Mouse (Mus musculus) C2C12 (cell line): ENCODE results near the gene Rcc1l. TPM values are rescaled to one million over a fixed set of nuclear protein-coding genes. Genes with fewer than 3 reads are reported as not detected.

Experiments
- H3K27me3 ChIP-seq: one replicate; pipeline ENCODE4 v1.6.1; 2011; ENCODE audit not compliant: control insufficient read depth, insufficient read depth, insufficient read length
- H3K36me3 ChIP-seq: one replicate; pipeline ENCODE4 v1.6.1; 2011; ENCODE audit not compliant: control insufficient read depth, insufficient read depth
- H3K4me3 ChIP-seq: one replicate; pipeline ENCODE4 v1.5.1; 2011; ENCODE audit warnings: mild to moderate bottlenecking, control low read depth; ENCODE audit not compliant: poor library complexity, insufficient read depth, severe bottlenecking
- H3K79me2 ChIP-seq: one replicate; pipeline ENCODE4 v1.6.1; 2011; ENCODE audit not compliant: control insufficient read depth, insufficient read depth
- H3K79me3 ChIP-seq: one replicate; pipeline ENCODE4 v1.6.1; 2011; ENCODE audit warnings: low read depth, control low read depth
- H3ac ChIP-seq: one replicate; pipeline ENCODE3; 2011; ENCODE audit warnings: low read depth; ENCODE audit not compliant: control insufficient read depth, insufficient read length
- CEBPB ChIP-seq: IDR thresholded peaks from one replicate; pipeline ENCODE4 v1.6.1; 2011; ENCODE audit warnings: low read depth, mild to moderate bottlenecking, control low read depth, moderate library complexity
- CTCF ChIP-seq: IDR thresholded peaks from one replicate; pipeline ENCODE4 v1.5.1; 2011; ENCODE audit not compliant: control insufficient read depth, insufficient read depth, insufficient read length
- FOSL1 ChIP-seq: IDR thresholded peaks from one replicate; pipeline ENCODE4 v1.8.0; 2011; ENCODE audit warnings: mild to moderate bottlenecking, low read length; ENCODE audit not compliant: poor library complexity, insufficient read depth, severe bottlenecking
- MAX ChIP-seq: IDR thresholded peaks from one replicate; pipeline ENCODE4 v1.6.1; 2011; ENCODE audit warnings: mild to moderate bottlenecking, control low read depth
- MYOD1 ChIP-seq: IDR thresholded peaks from one replicate; pipeline ENCODE4 v1.6.1; 2011; ENCODE audit warnings: low read depth; ENCODE audit not compliant: control insufficient read depth, insufficient read length
- MYOG ChIP-seq: IDR thresholded peaks from one replicate; pipeline ENCODE4 v1.6.1; 2011; ENCODE audit not compliant: control insufficient read depth, insufficient read length; ENCODE audit errors: extremely low read depth
- USF1 ChIP-seq: IDR thresholded peaks from one replicate; pipeline ENCODE4 v1.6.1; 2011; ENCODE audit warnings: low read depth, mild to moderate bottlenecking, control low read depth, moderate library complexity
- polyA plus RNA-seq: library from polyadenylated mRNA; unstranded; fragments of >200 nt; fragmentation: generic; extraction: Trizol; gene quantifications from one replicate; pipeline ENCODE4 v1.2.1, GENCODE M21; 2012; ENCODE audit warnings: missing spikeins

The Rcc1l gene
- polyA plus RNA-seq, 1 experiment: 28.8 TPM

- H3K79me3 ChIP-seq: no peaks in the 10 kb centered on the region
- H3ac ChIP-seq: no peak overlapping the region
- peaks cover 34% of the 10 kb centered on the region for H3K36me3 ChIP-seq
- no peaks in the 10 kb centered on the region for H3K27me3 ChIP-seq
- H3K4me3 ChIP-seq: no peak overlapping the region
- TF ChIP-seq USF1 (no peak), FOSL1 (no peak), CEBPB (no peak), MYOG (no peak), MAX (no peak), CTCF (no peak), MYOD1 (no peak)
- no peaks in the 10 kb centered on the region for H3K79me2 ChIP-seq
Measured at GRCm38 (mm10) chr5:134147194-134147753, 29.3 kb downstream of the Rcc1l start.

- peaks cover 22% of the 10 kb centered on the region for H3K36me3 ChIP-seq
- TF ChIP-seq CTCF (no peak), USF1 (no peak), MYOG (no peak), MYOD1 (no peak), FOSL1 (no peak), CEBPB (no peak), MAX (no peak)
- H3K79me3 ChIP-seq: no peaks in the 10 kb centered on the region
- no peak overlapping the region for H3ac ChIP-seq
- H3K4me3 ChIP-seq: no peak overlapping the region
- no peaks in the 10 kb centered on the region for H3K27me3 ChIP-seq
- no peaks in the 10 kb centered on the region for H3K79me2 ChIP-seq
Measured at GRCm38 (mm10) chr5:134144986-134145385, 31.6 kb downstream of the Rcc1l start.

GRCm38 (mm10) chr5:134142381-134142780 is 34.2 kb downstream of the Rcc1l start:
- H3K4me3 ChIP-seq: no peak overlapping the region
- no peaks in the 10 kb centered on the region for H3K79me3 ChIP-seq
- H3K36me3 ChIP-seq: no peaks in the 10 kb centered on the region
- no peak for TF ChIP-seq MYOG
- TF ChIP-seq CTCF: no peak
- TF ChIP-seq USF1: no peak
- no peak for TF ChIP-seq MYOD1
- TF ChIP-seq MAX: no peak
- TF ChIP-seq FOSL1: no peak
- no peak for TF ChIP-seq CEBPB
- no peaks in the 10 kb centered on the region for H3K79me2 ChIP-seq
- no peaks in the 10 kb centered on the region for H3K27me3 ChIP-seq
- H3ac ChIP-seq: no peak overlapping the region

- H3K79me2 ChIP-seq: no peaks in the 10 kb centered on the region
- no peaks in the 10 kb centered on the region for H3K79me3 ChIP-seq
- no peaks in the 10 kb centered on the region for H3K27me3 ChIP-seq
- H3ac ChIP-seq: no peak overlapping the region
- H3K36me3 ChIP-seq: no peaks in the 10 kb centered on the region
- TF ChIP-seq MYOD1 (no peak), CEBPB (no peak), MAX (no peak), CTCF (no peak), MYOG (no peak), USF1 (no peak), FOSL1 (no peak)
- no peak overlapping the region for H3K4me3 ChIP-seq
Measured at GRCm38 (mm10) chr5:134141236-134141635, 35.3 kb downstream of the Rcc1l start.

GRCm38 (mm10) chr5:134139429-134139828 is 37.1 kb downstream of the Rcc1l start:
- no peak overlapping the region for H3ac ChIP-seq
- H3K27me3 ChIP-seq: no peaks in the 10 kb centered on the region
- no peaks in the 10 kb centered on the region for H3K79me3 ChIP-seq
- no peak overlapping the region for H3K4me3 ChIP-seq
- H3K79me2 ChIP-seq: no peaks in the 10 kb centered on the region
- TF ChIP-seq MAX: no peak
- TF ChIP-seq FOSL1: no peak
- no peak for TF ChIP-seq MYOG
- no peak for TF ChIP-seq MYOD1
- no peak for TF ChIP-seq CEBPB
- TF ChIP-seq USF1: no peak
- TF ChIP-seq CTCF: no peak
- no peaks in the 10 kb centered on the region for H3K36me3 ChIP-seq

- no peak for TF ChIP-seq MYOD1
- no peak for TF ChIP-seq CEBPB
- no peak for TF ChIP-seq CTCF
- no peak for TF ChIP-seq MAX
- no peak for TF ChIP-seq USF1
- TF ChIP-seq FOSL1: no peak
- no peak for TF ChIP-seq MYOG
- H3K79me2 ChIP-seq: no peaks in the 10 kb centered on the region
- H3ac ChIP-seq: no peak overlapping the region
- no peaks in the 10 kb centered on the region for H3K27me3 ChIP-seq
- no peak overlapping the region for H3K4me3 ChIP-seq
- no peaks in the 10 kb centered on the region for H3K79me3 ChIP-seq
- no peaks in the 10 kb centered on the region for H3K36me3 ChIP-seq
Measured at GRCm38 (mm10) chr5:134137933-134138332, 38.6 kb downstream of the Rcc1l start.
